ENCODE assay signal across 15 mouse cellular contexts in genomic region chr15:81846755-81847154, GRCm38 (mm10). TPM values are rescaled to one million over a fixed set of nuclear protein-coding genes. Genes with fewer than 3 reads are reported as not detected.
DNase-seq lines count a peak whose midpoint lies in the region; ATAC-seq and TF ChIP-seq lines count a peak whose summit lies in the region.
"Had no signal": no experiment of that assay in that cellular context is flagged by ENCODE, and none has a peak within 500 bp of the region (broad histone marks: within the 10 kb centered on the region; RNA-seq: fewer than 3 reads in every experiment).

No protein-coding gene starts in this region.

- peak overlapping the region; percentile 5; the same call in 1 of the 2 replicates for H3K27ac ChIP-seq in kidney, adult 2 months (ENCODE audit: insufficient read depth, low read depth, low read length)
- no peak overlapping the region for H3K27ac ChIP-seq in ES-E14 (ENCODE audit: insufficient read depth, low read depth, low read length, poor library complexity, severe bottlenecking)
- peak overlapping the region; percentile 42; the same call in 1 of the 2 replicates for H3K27ac ChIP-seq in macrophage
- H3K27ac ChIP-seq: heart, embryonic 13.5 days; left cerebral cortex, adult 2 months had no signal

- H3K4me1 ChIP-seq in kidney, adult 2 months (ENCODE audit: control insufficient read depth, insufficient read depth, low read length), result peaks cover 26% of the 10 kb centered on the region
- peaks cover 0 to 20% of the 10 kb centered on the region in 2 experiments; a peak in 3 of 4 replicates for H3K4me1 ChIP-seq in ES-E14 (ENCODE audit: control insufficient read depth in 2 of 2, insufficient read depth in 2 of 2, low read length in 2 of 2, poor library complexity in 1 of 2)

- DNase-seq in cerebellum, adult 9-11 months, result peak; percentile 50
- peak; percentile 38 for DNase-seq in kidney, adult 2 months
- no peak for DNase-seq in kidney, adult 8-10 months
- no peak for DNase-seq in ES-E14 (ENCODE audit: low read depth, low spot score)
- DNase-seq in left cerebral cortex, adult 11 months (ENCODE audit: low spot score), result no peak
- DNase-seq: adrenal gland, adult 8-10 months; midbrain, embryonic 14.5 days; thymus, adult 18-20 months had no signal

- ATAC-seq in cerebellum, adult (ENCODE audit: insufficient number of reproducible peaks, low FRiP score, low TSS enrichment), result no peak
- ATAC-seq: inflammation-experienced regulatory T-cells, adult 6 months had no signal

- no peak overlapping the region for H3K9ac ChIP-seq in ES-E14 (ENCODE audit: insufficient read depth, low read depth, low read length, poor library complexity, severe bottlenecking)
- H3K9ac ChIP-seq: liver, embryonic 15.5 days had no signal

- H3K36me3 ChIP-seq in kidney, adult 2 months (ENCODE audit: control insufficient read depth, insufficient read depth, low read length), result peaks cover 14% of the 10 kb centered on the region
- peaks cover 11% of the 10 kb centered on the region; the same call in 1 of the 2 replicates for H3K36me3 ChIP-seq in ES-E14 (ENCODE audit: control insufficient read depth, insufficient read depth, low read length, poor library complexity, severe bottlenecking)
- H3K36me3 ChIP-seq in macrophage (ENCODE audit: inconsistent target), result peaks cover 29% of the 10 kb centered on the region

- in situ Hi-C loops in ES-E14 (cut with MboI; ENCODE audit: low sequenced_read_pairs in 2 of 2, unreplicated experiment in 2 of 2), result no loop called here

- H3K79me2 ChIP-seq in macrophage (ENCODE audit: inconsistent target), result peaks cover 48% of the 10 kb centered on the region

- no peaks in the 10 kb centered on the region for H3K27me3 ChIP-seq in kidney, adult 2 months (replicated peaks; ENCODE audit: control insufficient read depth, insufficient read depth, low read length)
- H3K27me3 ChIP-seq: heart, embryonic 13.5 days; liver, embryonic 15.5 days had no signal

- no peak for TF ChIP-seq CTCF in kidney, adult 2 months (conservative IDR thresholded peaks at IDR 0.05; ENCODE audit: insufficient read depth, insufficient read length, low read depth, low read length)

- 54% methylated on average over 9 of the region's 9 CpGs for WGBS in kidney, adult 2 months
- 98% methylated on average over 9 of the region's 9 CpGs for WGBS in macrophage (ENCODE audit: missing documents)

- no peak for TF ChIP-seq POLR2A in kidney, adult 2 months (IDR thresholded peaks at IDR 0.05; ENCODE audit: low read depth, low read length)

- H3K4me3 ChIP-seq in kidney, adult 2 months (ENCODE audit: insufficient read depth, low read depth, low read length), result no peak overlapping the region
- no peak overlapping the region for H3K4me3 ChIP-seq in ES-E14 (ENCODE audit: insufficient read depth in 1 of 2, low read depth in 1 of 2, low read length in 2 of 2, poor library complexity in 1 of 2, severe bottlenecking in 1 of 2)
- H3K4me3 ChIP-seq in macrophage (ENCODE audit: inconsistent target), result no peak overlapping the region
- H3K4me3 ChIP-seq: heart, embryonic 13.5 days; left cerebral cortex, adult 2 months; liver, embryonic 15.5 days had no signal

- no peaks in the 10 kb centered on the region for H3K9me3 ChIP-seq in ES-E14 (ENCODE audit: control insufficient read depth, insufficient read depth, low read depth, low read length)
- H3K9me3 ChIP-seq: G1E; heart, embryonic 13.5 days; liver, embryonic 15.5 days had no signal

TF ChIP-seq in ES-E14, 5 proteins besides CTCF, POLR2A, EP300 and RAD21:
- no peak for TF ChIP-seq ZNF384 (IDR thresholded peaks at IDR 0.05; ENCODE audit: low read depth, low read length)
- TF ChIP-seq MAFK (IDR thresholded peaks at IDR 0.05; ENCODE audit: insufficient read depth, low read depth, low read length), result 0 out of 2 replicates have a peak, but pooled peaks have one; percentile 35

RNA-seq across cellular contexts. Expression of gene Tob2, which starts 11.8 kb away (rescaled TPM):
- polyA plus RNA-seq in kidney, adult 2 months (2012; rRNA removed), result 31.6 and 40.3 TPM in 2 replicates
- 16.7 and 20.9 TPM in 2 replicates for total RNA-seq in ES-E14 (2012; rRNA removed)
- 10 to 100 TPM; 10.3 to 60.7 (median 36.8) TPM for total RNA-seq in macrophage (2018; cell fraction: chromatin; rRNA removed)
- total RNA-seq in macrophage (2018; cell fraction: cytosol; rRNA removed), result 10 to 100 TPM; 15.1 to 45.5 (median 25.7) TPM
- total RNA-seq in macrophage (2018; cell fraction: nucleus; rRNA removed), result 10 to 100 TPM; 23.9 to 68.7 (median 39.2) TPM
- 14.3 to 21.9 TPM (median 18.5 TPM) in 3 replicates for polyA plus RNA-seq in macrophage (2018)

RNA-seq across cellular contexts. Expression of gene Phf5a, which starts 25.0 kb away (rescaled TPM):
- polyA plus RNA-seq in kidney, adult 2 months (2012; rRNA removed), result 33.5 and 47.4 TPM in 2 replicates
- 112 and 157 TPM in 2 replicates for total RNA-seq in ES-E14 (2012; rRNA removed)
- 10 to 100 TPM in 13 of 26 experiments, 1 to 10 TPM in 13; 5.7 to 60.5 (median 10.2) TPM for total RNA-seq in macrophage (2018; cell fraction: chromatin; rRNA removed)
- total RNA-seq in macrophage (2018; cell fraction: cytosol; rRNA removed), result 10 to 100 TPM; 18.9 to 30.8 (median 26.2) TPM
- 10 to 100 TPM in 23 of 26 experiments, 1 to 10 TPM in 3; 5.7 to 27.1 (median 16.4) TPM for total RNA-seq in macrophage (2018; cell fraction: nucleus; rRNA removed)
- polyA plus RNA-seq in macrophage (2018), result 24.7 to 37.1 TPM (median 25.5 TPM) in 3 replicates

RNA-seq across cellular contexts. Expression of gene Aco2, which starts 25.4 kb away (rescaled TPM):
- polyA plus RNA-seq in kidney, adult 2 months (2012; rRNA removed), result 890 and 915 TPM in 2 replicates
- 444 and 478 TPM in 2 replicates for total RNA-seq in ES-E14 (2012; rRNA removed)
- total RNA-seq in macrophage (2018; cell fraction: chromatin; rRNA removed), result 100 to 1,000 TPM in 20 of 26 experiments, 10 to 100 TPM in 6; 65.0 to 201 (median 140) TPM
- total RNA-seq in macrophage (2018; cell fraction: cytosol; rRNA removed), result 100 to 1,000 TPM in 20 of 26 experiments, 10 to 100 TPM in 6; 91.1 to 126 (median 109) TPM
- 100 to 1,000 TPM in 14 of 26 experiments, 10 to 100 TPM in 12; 66.3 to 149 (median 105) TPM for total RNA-seq in macrophage (2018; cell fraction: nucleus; rRNA removed)
- 94.9 to 124 TPM (median 116 TPM) in 3 replicates for polyA plus RNA-seq in macrophage (2018)

RNA-seq across cellular contexts. Expression of gene Tef, which starts 44.5 kb away (rescaled TPM):
- 121 and 131 TPM in 2 replicates for polyA plus RNA-seq in kidney, adult 2 months (2012; rRNA removed)
- 20.9 and 25.2 TPM in 2 replicates for total RNA-seq in ES-E14 (2012; rRNA removed)
- 100 to 1,000 TPM in 17 of 26 experiments, 10 to 100 TPM in 9; 24.8 to 219 (median 121) TPM for total RNA-seq in macrophage (2018; cell fraction: chromatin; rRNA removed)
- total RNA-seq in macrophage (2018; cell fraction: cytosol; rRNA removed), result 10 to 100 TPM; 15.0 to 50.3 (median 28.9) TPM
- 100 to 1,000 TPM in 5 of 26 experiments, 10 to 100 TPM in 21; 19.1 to 142 (median 60.6) TPM for total RNA-seq in macrophage (2018; cell fraction: nucleus; rRNA removed)
- 18.9 to 44.0 TPM (median 23.6 TPM) in 3 replicates for polyA plus RNA-seq in macrophage (2018)

Comparison
In these comparisons a context has a peak if more than half of its experiments do, and no peak if none do; other contexts are left out.
1. DNase-seq: peak in cerebellum, adult 9-11 months (single experiment) and kidney, adult 2 months (single experiment); none in kidney, adult 8-10 months (0 of 2), ES-E14 (single experiment) and left cerebral cortex, adult 11 months (single experiment).